Mouse (Mus musculus) induced T-regulatory cell, adult 2 months (primary cell): ENCODE data around the gene Vmn2r93.

Source experiments
- DNase-seq: peaks from one replicate; pipeline ENCODE4 v3.0.0-alpha.2; 2012; ENCODE audit warnings: low read depth

The Vmn2r93 gene

DNA sequence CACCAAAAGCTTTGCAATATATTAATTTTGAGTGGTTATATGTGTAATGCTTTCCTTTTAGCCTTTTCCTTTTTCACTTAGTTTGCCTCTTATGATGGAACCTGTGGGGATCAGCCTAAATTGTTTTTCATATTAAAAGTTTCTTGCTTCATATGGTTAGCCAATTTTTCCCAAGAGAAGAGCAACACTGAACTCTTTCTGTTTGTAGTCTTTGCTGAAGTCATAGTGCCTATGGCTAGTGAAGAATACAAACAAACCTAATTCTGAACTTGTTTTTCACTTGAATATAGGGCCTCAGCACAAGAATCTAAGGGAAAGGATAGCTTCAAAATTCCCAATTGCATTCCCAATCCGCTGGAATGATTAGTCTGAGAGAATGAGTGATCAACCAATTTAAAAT lies at the start of gene Vmn2r93:
Gene Vmn2r93, plus strand, starts transcription at position 301 of the 400 bp plus-strand sequence.
- no peak for DNase-seq

DNA sequence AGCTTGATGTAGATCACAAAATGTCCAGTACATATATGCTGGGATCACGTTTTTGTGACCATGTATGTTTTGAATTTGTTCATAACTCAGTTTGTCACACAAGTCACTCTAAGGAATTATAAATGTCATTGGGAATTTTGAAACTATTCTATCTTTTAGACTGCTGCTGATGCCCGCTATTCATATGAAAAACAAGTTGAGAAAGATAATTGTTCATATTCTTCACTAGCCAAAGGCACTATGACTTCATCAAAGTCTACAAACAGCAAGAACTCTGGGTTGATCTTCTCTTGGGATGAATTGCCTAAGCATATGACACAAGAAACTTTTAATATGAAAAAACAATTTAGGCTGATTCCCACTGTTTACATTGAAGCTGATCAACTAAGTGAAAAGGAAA lies 20.2 kb upstream of the Vmn2r93 start, which contains the start of gene Vmn2r94:
Gene Vmn2r94, minus strand, starts transcription at position 101 of the 400 bp plus-strand sequence.
- DNase-seq: no peak

DNA sequence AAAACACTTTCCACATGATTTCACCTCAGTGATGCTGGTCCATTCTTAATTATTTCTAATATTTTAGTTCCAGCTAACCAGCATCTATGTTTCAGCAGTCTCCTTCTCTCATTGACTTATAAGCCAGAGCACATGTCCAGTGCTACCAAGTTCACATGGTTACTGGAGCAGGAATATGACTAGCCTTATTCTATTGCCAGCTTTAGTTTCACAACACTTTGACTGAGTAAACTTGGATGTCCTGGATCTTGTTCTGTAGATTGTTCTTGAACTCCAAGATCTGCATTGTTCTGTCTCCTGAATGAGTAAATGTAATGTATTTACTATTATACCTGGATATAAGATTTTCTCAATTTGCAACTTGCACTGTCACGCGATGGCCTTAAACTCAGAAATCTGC lies 25.1 kb downstream of the Vmn2r93 start:
- DNase-seq: no peak

DNA sequence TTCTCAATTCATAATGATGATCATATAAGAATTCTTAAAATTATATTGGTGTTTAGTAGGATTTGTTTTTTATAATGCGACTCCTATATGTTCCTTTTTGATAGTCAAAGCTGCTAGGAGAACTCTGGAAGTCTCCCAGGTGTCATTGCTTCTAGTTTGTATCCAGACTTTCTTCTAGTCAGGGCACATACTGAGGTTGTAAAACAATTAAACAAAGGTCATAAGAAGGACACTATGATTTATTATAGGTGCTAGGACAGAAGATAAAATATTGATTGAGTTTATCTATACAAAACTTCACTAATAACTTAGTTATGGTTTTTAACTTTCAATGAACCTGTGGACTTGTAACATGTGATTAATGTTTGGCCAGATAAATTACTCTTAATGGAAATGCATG lies 62.1 kb downstream of the Vmn2r93 start:
- DNase-seq: no peak

DNA sequence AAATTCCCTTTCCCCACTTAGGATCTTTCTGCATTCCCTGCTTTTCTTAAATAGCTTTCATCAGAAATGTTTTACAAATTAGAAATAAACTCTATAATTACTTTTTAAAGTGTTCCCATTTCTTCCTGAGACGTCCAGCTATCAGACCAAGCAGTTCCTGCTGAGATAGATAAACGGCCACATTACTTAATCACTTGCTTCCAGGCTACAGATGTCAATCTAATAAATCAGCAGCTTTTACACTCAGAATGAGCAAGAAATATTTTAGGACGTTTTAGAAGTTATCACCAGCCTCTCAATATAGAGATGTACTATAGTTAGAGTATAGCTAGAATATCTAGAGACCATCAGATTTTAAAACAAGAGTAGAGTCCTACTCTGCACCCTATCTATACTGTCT lies 62.7 kb downstream of the Vmn2r93 start:
- no peak for DNase-seq
